Mouse (Mus musculus) layer of hippocampus, postnatal 25 days (tissue): ENCODE results near the gene Col17a1. TPM values are rescaled to one million over a fixed set of nuclear protein-coding genes. Genes with fewer than 3 reads are reported as not detected.

Experiments used
- DNase-seq, 2 experiments: peaks; one replicate each; pipeline ENCODE4 v3.0.0; 2022; ENCODE audit warnings: mixed read lengths in 2 of 2, low spot score in 1 of 2; ENCODE audit errors: extremely low spot score in 1 of 2
- total RNA-seq, 2 experiments: library from RNA; stranded (reverse); gene quantifications; 2 replicates each; pipeline ENCODE4 v1.2.3; 2021

The Col17a1 gene
- total RNA-seq, result under 1 TPM in 1 of 2 experiments, not detected in 1; 0.15 TPM

GRCm38 (mm10) chr19:47691994-47692393, at the start of gene Col17a1:
Gene Col17a1 (minus strand): TSS chr19:47692094.
- DNase-seq, result no peak

GRCm38 (mm10) chr19:47731931-47732330, 40.0 kb upstream of the Col17a1 start:
- peak in 1 of 2 experiments; percentile 52 for DNase-seq

GRCm38 (mm10) chr19:47731071-47731881, 39.4 kb upstream of the Col17a1 start, which contains the start of gene Sfr1:
Gene Sfr1 (plus strand): TSS chr19:47731682.
- DNase-seq, result peak; percentile 94 to 98

GRCm38 (mm10) chr19:47730691-47731070, 38.8 kb upstream of the Col17a1 start:
- peak in 1 of 2 experiments; percentile 15 for DNase-seq

GRCm38 (mm10) chr19:47725643-47726140, 33.8 kb upstream of the Col17a1 start:
- DNase-seq, result no peak

GRCm38 (mm10) chr19:47724903-47725302, 33.0 kb upstream of the Col17a1 start:
- DNase-seq, result no peak

GRCm38 (mm10) chr19:47722471-47722870, 30.6 kb upstream of the Col17a1 start:
- DNase-seq, result no peak

- DNase-seq, result no peak
Measured at GRCm38 (mm10) chr19:47719147-47719546, 27.3 kb upstream of the Col17a1 start.

GRCm38 (mm10) chr19:47716144-47716543, 24.2 kb upstream of the Col17a1 start:
- no peak for DNase-seq

- peak in 1 of 2 experiments; percentile 39 for DNase-seq
Measured at GRCm38 (mm10) chr19:47713457-47713856, 21.6 kb upstream of the Col17a1 start.

- no peak for DNase-seq
Measured at GRCm38 (mm10) chr19:47710376-47710775, 18.5 kb upstream of the Col17a1 start.

- DNase-seq, result no peak
Measured at GRCm38 (mm10) chr19:47705772-47706309, 13.9 kb upstream of the Col17a1 start.

GRCm38 (mm10) chr19:47705080-47705771, 13.3 kb upstream of the Col17a1 start:
- no peak for DNase-seq

GRCm38 (mm10) chr19:47700509-47700908, 8.6 kb upstream of the Col17a1 start:
- DNase-seq, result no peak

- DNase-seq, result no peak
Measured at GRCm38 (mm10) chr19:47699743-47700142, 7.8 kb upstream of the Col17a1 start.

GRCm38 (mm10) chr19:47698266-47698665, 6.4 kb upstream of the Col17a1 start:
- no peak for DNase-seq

- DNase-seq, result no peak
Measured at GRCm38 (mm10) chr19:47697067-47697466, 5.2 kb upstream of the Col17a1 start.

- DNase-seq, result no peak
Measured at GRCm38 (mm10) chr19:47696411-47696810, 4.5 kb upstream of the Col17a1 start.

GRCm38 (mm10) chr19:47695725-47696124, 3.8 kb upstream of the Col17a1 start:
- no peak for DNase-seq

GRCm38 (mm10) chr19:47689592-47689991, 2.3 kb downstream of the Col17a1 start:
- DNase-seq, result no peak

GRCm38 (mm10) chr19:47678675-47679074, 13.2 kb downstream of the Col17a1 start:
- no peak for DNase-seq
